Mouse (Mus musculus) kidney, embryonic 16.5 days (tissue): Measurements from ENCODE around the gene Snai1. TPM values are rescaled to one million over a fixed set of nuclear protein-coding genes. Genes with fewer than 3 reads are reported as not detected.
A peak's percentile ranks its signal among the peaks of the same experiment; 100 is the strongest.

ENCODE experiments used
- ATAC-seq: fragments of 200-750 bp; cut with Nextera tagmentation; 2 replicates; pipeline ENCODE4 v1.8.0; 2017; ENCODE audit warnings: moderate TSS enrichment; ENCODE audit not compliant: low FRiP score, low TSS enrichment
- H3K27ac ChIP-seq: fragments of 300-500 bp; sonication (generic); 2 replicates; pipeline ENCODE4 v1.5.1; 2014; ENCODE audit warnings: low read length
- H3K27me3 ChIP-seq: fragments of 300-500 bp; sonication (generic); 2 replicates; pipeline ENCODE4 v1.6.1; 2014; ENCODE audit warnings: low read length, control low read depth, mixed read lengths; ENCODE audit not compliant: insufficient read depth
- H3K36me3 ChIP-seq: fragments of 300-500 bp; sonication (generic); 2 replicates; pipeline ENCODE4 v1.6.1; 2014; ENCODE audit warnings: low read length, control low read depth, mixed read lengths; ENCODE audit not compliant: insufficient read depth
- H3K4me1 ChIP-seq: fragments of 300-500 bp; sonication (generic); 2 replicates; pipeline ENCODE4 v1.6.1; 2014; ENCODE audit warnings: low read length, control low read depth, mixed read lengths; ENCODE audit not compliant: insufficient read depth
- H3K4me2 ChIP-seq: fragments of 300-500 bp; sonication (generic); replicated peaks from 2 replicates; pipeline ENCODE4 v1.6.1; 2014; ENCODE audit warnings: low read depth, low read length
- H3K4me3 ChIP-seq: fragments of 300-500 bp; sonication (generic); 2 replicates; pipeline ENCODE4 v1.5.1; 2014; ENCODE audit warnings: mild to moderate bottlenecking, low read length
- H3K9ac ChIP-seq: fragments of 300-500 bp; sonication (generic); replicated peaks from 2 replicates; pipeline ENCODE4 v1.6.1; 2014; ENCODE audit warnings: low read length
- H3K9me3 ChIP-seq: fragments of 300-500 bp; sonication (generic); 2 replicates; pipeline ENCODE4 v1.6.1; 2016; ENCODE audit warnings: low read length, control low read depth
- WGBS: fragments of 180-500 bp; shearing (Covaris S2); extraction: QIAGEN DNeasy Blood & Tissue Kit; methylation state at CpG from one replicate; pipeline ENCODE4 v1.1.7; 2014; 5-methylcytosine and 5-hydroxymethylcytosine counted together
- polyA plus RNA-seq: library from polyadenylated mRNA; unstranded; fragments of >200 nt; fragmentation: Nextera tagmentation; extraction: Ambion mirVana; gene quantifications from 2 replicates; pipeline ENCODE4 v1.2.1, GENCODE M21; 2015

Snai1 gene
- polyA plus RNA-seq, 1 experiment from 2014 or later: 40.8 TPM

DNA sequence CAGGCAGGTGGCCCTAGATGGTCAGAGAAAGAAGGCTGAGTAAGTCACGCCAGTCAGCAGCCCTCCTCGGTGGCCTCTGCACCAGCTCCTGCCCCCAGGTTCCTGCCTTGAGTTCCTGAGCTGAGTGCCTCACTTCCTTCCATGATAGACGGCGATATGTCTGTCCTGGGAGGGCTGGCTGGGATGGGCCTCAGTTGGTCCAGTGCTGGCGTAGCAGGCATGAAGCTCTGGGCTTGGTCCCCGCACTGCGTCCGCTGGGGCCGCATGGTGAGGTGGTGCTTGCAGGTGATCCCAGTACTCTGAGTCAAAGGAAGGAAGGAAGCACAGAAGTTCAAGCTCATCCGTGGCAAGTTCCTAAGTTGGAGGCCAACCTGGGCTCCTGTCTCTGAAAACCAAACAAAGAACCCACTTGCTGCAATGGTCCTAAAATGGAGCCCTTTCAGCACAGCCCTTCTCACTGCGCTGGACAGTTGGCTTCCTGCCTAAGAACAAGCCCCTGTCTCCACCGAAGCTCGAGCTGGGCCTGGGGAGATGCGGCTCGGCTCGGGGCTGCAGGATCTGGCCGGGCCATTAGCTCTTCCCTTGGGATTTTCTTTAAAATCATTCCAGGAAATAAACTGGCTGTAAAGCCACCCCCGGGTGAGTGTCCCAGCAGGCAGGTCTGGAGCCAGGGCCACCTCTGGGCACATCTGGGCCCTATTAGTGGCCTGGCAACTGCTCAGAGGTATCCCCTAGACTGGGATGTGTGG lies 8.6 kb downstream of the Snai1 start:
- no peak overlapping the region for H3K4me2 ChIP-seq
- H3K9ac ChIP-seq: no peak overlapping the region
- no peak for ATAC-seq
- H3K9me3 ChIP-seq: no peaks in the 10 kb centered on the region
- H3K4me3 ChIP-seq: no peak overlapping the region
- peaks cover 6% of the 10 kb centered on the region; the same call in 1 of the 2 replicates for H3K36me3 ChIP-seq
- peaks cover 40% of the 10 kb centered on the region for H3K4me1 ChIP-seq
- WGBS: 74% methylated on average over 18 of the region's 18 CpGs
- H3K27me3 ChIP-seq: no peaks in the 10 kb centered on the region
- peak overlapping the region; percentile 84 for H3K27ac ChIP-seq

DNA sequence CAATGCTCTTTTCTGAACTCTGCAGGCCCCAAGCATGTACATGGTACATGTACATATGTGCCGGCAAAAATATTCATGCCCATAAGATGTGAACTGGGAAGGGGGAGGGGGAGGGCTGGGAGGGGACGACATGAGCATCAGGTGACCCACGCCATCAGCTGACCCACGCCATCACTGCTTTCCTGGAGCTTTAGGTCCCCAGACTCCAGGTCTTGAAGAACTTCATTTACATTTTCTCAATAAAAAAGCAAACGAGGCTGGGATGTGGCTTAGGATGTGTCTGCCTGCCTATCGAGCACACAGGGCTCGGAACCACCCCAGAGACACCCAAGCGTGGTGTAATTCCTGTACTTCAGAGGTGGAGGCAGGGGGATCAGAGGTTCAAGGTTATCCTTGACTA lies 9.4 kb downstream of the Snai1 start:
- no peaks in the 10 kb centered on the region for H3K27me3 ChIP-seq
- H3K36me3 ChIP-seq: no peaks in the 10 kb centered on the region
- H3K9me3 ChIP-seq: no peaks in the 10 kb centered on the region
- 82% methylated on average over 8 of the region's 8 CpGs for WGBS
- H3K27ac ChIP-seq: 0 out of 2 replicates have a peak overlapping the region, but pooled peaks have one; percentile 25
- peaks cover 33% of the 10 kb centered on the region for H3K4me1 ChIP-seq
- H3K9ac ChIP-seq: no peak overlapping the region
- no peak overlapping the region for H3K4me3 ChIP-seq
- ATAC-seq: no peak
- H3K4me2 ChIP-seq: no peak overlapping the region

DNA sequence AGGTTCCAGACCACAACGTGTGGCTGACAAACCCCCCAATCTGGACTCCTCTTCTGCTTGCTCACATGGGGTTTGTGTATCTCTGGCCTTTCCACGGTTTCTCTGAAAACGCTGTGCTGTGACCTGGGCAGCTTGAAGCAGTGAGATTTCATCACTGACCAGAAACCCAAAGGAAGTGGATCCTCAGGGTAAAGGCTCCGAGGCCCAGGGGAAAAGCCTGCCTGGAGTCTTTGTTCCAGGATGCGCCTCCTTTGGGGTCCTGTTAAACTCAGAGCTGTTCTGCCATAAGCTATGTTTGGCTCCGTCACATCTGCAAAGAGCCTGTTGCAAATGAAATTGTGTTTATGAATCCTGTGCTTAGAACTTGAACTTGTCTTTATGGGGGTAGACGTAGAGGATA lies 11.0 kb downstream of the Snai1 start:
- Histone ChIP-seq H3K4me1 (peaks cover 25% of the 10 kb centered on the region), H3K9ac (no peak overlapping the region), H3K27me3 (no peaks in the 10 kb centered on the region), H3K4me3 (no peak overlapping the region), H3K9me3 (no peaks in the 10 kb centered on the region), H3K36me3 (no peaks in the 10 kb centered on the region), H3K27ac (no peak overlapping the region), H3K4me2 (no peak overlapping the region)
- no peak for ATAC-seq
- WGBS: 75% methylated on average over 7 of the region's 7 CpGs

DNA sequence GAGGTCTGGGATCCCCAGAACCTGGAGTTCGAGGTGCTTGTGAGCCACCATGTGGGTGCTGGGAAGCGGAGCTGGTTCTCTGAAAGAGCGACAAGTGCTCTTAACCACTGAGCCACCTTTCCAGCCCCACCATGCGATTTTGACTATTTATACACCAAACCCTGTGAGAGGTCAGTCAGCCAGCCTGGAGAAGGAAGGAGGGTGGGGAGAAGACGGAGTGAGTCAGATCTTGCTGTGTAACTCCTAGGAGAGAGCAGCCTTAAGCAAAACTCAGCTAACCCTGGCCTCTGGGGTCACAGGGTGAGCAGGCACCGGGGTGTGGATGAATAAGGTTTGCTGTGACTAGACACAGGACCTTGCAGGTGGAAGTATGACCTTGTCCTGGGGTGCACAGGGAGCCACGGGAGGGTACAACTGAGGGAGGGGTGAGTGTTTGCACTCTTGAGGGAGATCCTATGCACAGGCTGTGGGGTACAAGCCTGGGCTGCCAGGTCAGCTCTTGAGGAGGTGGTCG lies 12.4 kb downstream of the Snai1 start:
- peaks cover 19% of the 10 kb centered on the region for H3K4me1 ChIP-seq
- WGBS: 67% methylated on average over 8 of the region's 8 CpGs
- no peak overlapping the region for H3K27ac ChIP-seq
- H3K4me2 ChIP-seq: no peak overlapping the region
- H3K4me3 ChIP-seq: no peak overlapping the region
- no peak for ATAC-seq
- H3K9ac ChIP-seq: no peak overlapping the region
- H3K36me3 ChIP-seq: no peaks in the 10 kb centered on the region
- no peaks in the 10 kb centered on the region for H3K27me3 ChIP-seq
- H3K9me3 ChIP-seq: no peaks in the 10 kb centered on the region

DNA sequence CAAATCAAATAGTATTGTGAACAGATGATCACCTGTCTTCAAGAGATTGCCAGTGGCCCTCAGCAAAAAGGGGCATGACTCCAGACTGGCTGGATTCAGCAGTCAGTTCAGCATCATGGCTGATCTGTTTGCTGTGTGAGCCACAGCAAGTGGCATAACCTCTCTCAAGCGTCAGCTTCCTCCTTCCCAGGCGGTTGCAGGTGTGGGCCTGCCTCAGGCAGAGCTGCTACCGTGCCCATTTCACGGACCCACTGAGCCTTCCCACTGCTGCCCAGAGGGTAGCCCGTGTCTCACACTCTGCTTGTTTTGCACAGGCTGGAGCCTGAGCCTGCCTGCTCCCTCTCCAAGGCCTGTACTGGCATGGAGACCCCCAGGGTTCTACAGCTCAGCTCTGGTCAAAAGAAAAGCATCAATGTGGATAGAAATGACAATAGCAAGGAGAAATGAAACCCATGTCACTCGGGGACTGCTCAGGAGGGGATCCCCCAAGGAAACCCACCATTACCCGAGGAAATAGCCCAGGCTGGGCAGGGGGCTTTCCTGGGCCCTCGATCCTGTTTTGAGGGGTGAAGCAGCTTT lies 13.4 kb downstream of the Snai1 start:
- no peaks in the 10 kb centered on the region for H3K36me3 ChIP-seq
- H3K27ac ChIP-seq: no peak overlapping the region
- H3K4me1 ChIP-seq: peaks cover 15% of the 10 kb centered on the region
- no peak overlapping the region for H3K4me3 ChIP-seq
- no peak for ATAC-seq
- no peak overlapping the region for H3K4me2 ChIP-seq
- 74% methylated on average over 8 of the region's 8 CpGs for WGBS
- H3K9me3 ChIP-seq: no peaks in the 10 kb centered on the region
- no peaks in the 10 kb centered on the region for H3K27me3 ChIP-seq
- no peak overlapping the region for H3K9ac ChIP-seq

DNA sequence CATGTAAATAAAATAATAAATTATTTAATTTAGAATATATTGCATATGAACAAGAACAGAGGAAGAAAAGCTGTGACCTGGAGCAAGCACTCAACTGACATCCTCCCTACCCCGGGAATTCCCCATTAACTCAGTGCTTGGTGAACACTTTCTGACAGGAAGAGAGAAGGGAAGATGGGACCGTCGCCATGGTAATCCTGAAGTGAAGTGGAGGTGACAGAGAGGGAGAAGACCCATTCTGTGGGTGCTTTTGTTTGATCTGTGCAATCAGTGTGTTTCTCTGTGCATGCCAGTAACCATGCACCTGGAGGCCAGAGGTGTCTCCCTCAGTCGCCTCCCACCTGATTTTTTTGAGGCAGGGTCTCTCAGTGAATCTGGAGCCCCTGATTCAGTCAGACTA lies 14.3 kb downstream of the Snai1 start:
- no peak overlapping the region for H3K4me3 ChIP-seq
- H3K27me3 ChIP-seq: no peaks in the 10 kb centered on the region
- H3K27ac ChIP-seq: no peak overlapping the region
- H3K36me3 ChIP-seq: no peaks in the 10 kb centered on the region
- ATAC-seq: no peak
- no peaks in the 10 kb centered on the region for H3K9me3 ChIP-seq
- H3K9ac ChIP-seq: no peak overlapping the region
- H3K4me1 ChIP-seq: peaks cover 9% of the 10 kb centered on the region
- WGBS: 87% methylated on average over 4 of the region's 4 CpGs
- no peak overlapping the region for H3K4me2 ChIP-seq

DNA sequence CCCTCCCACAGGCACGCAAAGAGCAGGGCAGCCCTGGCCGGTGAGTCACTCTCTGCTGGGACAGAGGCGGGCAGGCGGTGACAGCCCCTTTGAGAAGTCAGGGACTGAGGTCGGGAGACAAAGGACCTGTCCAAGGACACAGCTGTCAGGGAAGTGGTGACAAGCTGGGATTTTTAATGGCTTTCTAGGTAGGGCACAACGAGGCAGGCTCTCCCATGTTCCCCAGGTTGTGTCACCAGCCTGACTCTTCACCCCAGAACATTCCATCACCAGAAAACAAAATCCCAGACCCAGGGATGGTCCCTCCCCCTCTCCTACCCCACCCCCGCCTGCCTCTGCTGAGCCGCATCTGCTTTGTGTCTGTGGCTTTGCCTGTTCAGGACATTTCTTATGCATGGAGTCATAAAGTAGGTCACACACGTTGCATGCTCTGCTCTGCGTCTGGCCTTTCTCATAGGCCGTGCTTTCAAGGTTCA lies 15.0 kb downstream of the Snai1 start:
- peak; percentile 32; the same call in 1 of the 2 replicates for ATAC-seq
- no peak overlapping the region for H3K4me2 ChIP-seq
- no peak overlapping the region for H3K9ac ChIP-seq
- no peaks in the 10 kb centered on the region for H3K36me3 ChIP-seq
- H3K27ac ChIP-seq: peak overlapping the region; percentile 37; the same call in 1 of the 2 replicates
- no peaks in the 10 kb centered on the region for H3K9me3 ChIP-seq
- H3K27me3 ChIP-seq: no peaks in the 10 kb centered on the region
- no peak overlapping the region for H3K4me3 ChIP-seq
- H3K4me1 ChIP-seq: peaks cover 9% of the 10 kb centered on the region
- 26% methylated on average over 11 of the region's 11 CpGs for WGBS

DNA sequence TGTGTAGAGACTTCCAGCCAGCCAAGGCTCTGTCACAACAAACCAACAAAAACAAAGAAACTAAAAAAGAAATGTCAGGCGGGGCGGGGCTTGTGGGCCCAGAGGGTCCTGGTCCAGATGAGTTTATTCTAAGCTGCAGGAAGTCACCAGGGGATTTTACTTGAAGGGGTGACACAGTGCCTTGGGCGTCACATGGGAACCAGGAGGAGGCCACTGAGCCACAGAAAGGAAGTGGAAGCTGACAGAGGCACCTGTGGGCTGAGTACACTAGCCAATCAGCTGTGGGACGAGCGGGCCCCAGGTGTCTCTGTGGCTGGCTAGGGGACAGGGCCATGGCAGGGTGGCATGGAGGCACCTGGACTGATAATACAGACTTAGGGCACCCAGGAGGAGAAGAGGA lies 17.8 kb downstream of the Snai1 start:
- 88% methylated on average over 5 of the region's 5 CpGs for WGBS
- no peak overlapping the region for H3K9ac ChIP-seq

DNA sequence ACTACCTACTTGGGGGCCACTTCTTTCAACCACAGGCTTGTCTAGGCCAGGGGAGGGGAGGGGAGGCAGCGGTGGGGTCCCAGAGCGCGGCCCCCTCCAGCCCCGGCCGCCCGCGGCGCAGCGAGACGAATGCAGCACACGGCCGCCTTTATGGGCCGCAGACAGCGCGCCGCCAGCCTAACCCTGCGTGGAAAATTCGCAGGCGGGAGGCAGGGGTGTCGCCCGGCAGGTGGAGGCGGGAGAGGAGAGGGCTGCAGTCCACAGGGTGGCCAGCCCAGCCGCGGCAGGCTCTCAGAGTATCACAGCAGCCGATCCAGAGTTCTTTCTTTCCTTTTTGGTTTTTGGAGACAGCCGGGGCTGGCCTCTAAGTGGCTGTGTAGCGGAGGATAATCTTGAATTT lies 21.4 kb downstream of the Snai1 start:
- no peaks in the 10 kb centered on the region for H3K9me3 ChIP-seq
- H3K4me2 ChIP-seq: peak overlapping the region; percentile 49
- no peak for ATAC-seq
- H3K36me3 ChIP-seq: no peaks in the 10 kb centered on the region
- H3K27me3 ChIP-seq: peaks cover 4% of the 10 kb centered on the region; the same call in 1 of the 2 replicates
- peak overlapping the region; percentile 20 for H3K4me3 ChIP-seq
- H3K9ac ChIP-seq: peak overlapping the region; percentile 67
- peaks cover 20% of the 10 kb centered on the region for H3K4me1 ChIP-seq
- H3K27ac ChIP-seq: no peak overlapping the region
- 17% methylated on average over 27 of the region's 27 CpGs for WGBS

More for the DNA sequence above, 17.8 kb downstream of the Snai1 start:
- peaks cover 16% of the 10 kb centered on the region for H3K4me1 ChIP-seq
- peaks cover 4% of the 10 kb centered on the region; the same call in 1 of the 2 replicates for H3K27me3 ChIP-seq
- no peaks in the 10 kb centered on the region for H3K36me3 ChIP-seq
- H3K27ac ChIP-seq: no peak overlapping the region
- H3K4me2 ChIP-seq: no peak overlapping the region
- H3K4me3 ChIP-seq: no peak overlapping the region
- no peak for ATAC-seq
- H3K9me3 ChIP-seq: no peaks in the 10 kb centered on the region

DNA sequence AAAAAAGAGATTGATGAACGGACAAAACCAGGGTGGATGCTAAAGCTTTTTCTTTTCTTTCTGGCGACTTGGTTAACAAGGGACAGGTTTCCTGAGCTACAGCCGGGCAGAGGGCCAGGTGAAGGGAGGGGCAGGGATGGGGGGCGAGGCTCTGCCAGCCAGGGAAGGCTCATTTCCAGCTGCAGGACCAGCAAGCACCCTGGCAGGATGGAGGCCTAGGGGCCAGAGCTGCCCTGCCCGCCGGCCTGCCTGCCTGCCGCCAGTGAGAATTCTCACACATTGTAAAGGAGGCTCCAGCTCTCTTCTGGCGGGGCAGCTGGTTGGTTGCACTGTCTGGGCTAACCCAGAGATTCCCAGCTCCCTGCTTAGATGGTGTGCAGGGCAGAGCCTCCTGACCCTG lies 24.1 kb downstream of the Snai1 start:
- Histone ChIP-seq H3K9ac (no peak overlapping the region; the same call in 1 of the 2 replicates), H3K4me3 (no peak overlapping the region), H3K4me2 (no peak overlapping the region), H3K27me3 (peaks cover 4% of the 10 kb centered on the region; the same call in 1 of the 2 replicates), H3K36me3 (no peaks in the 10 kb centered on the region), H3K9me3 (no peaks in the 10 kb centered on the region), H3K27ac (peak overlapping the region; percentile 46), H3K4me1 (peaks cover 38% of the 10 kb centered on the region)
- no peak for ATAC-seq
- 33% methylated on average over 8 of the region's 8 CpGs for WGBS
